Mouse (Mus musculus): Measurements from ENCODE around the gene Depp1. TPM values are rescaled to one million over a fixed set of nuclear protein-coding genes. Genes with fewer than 3 reads are reported as not detected.

Depp1 gene
- polyA plus RNA-seq, 1 experiment = not detected

GRCm38 (mm10) chr6:116635251-116636180 lies 14.9 kb upstream of the Depp1 start:
- Histone ChIP-seq H3K27ac (ENCODE audit: insufficient read depth, low read length) (no peak overlapping the region), H3K27me3 (ENCODE audit: control insufficient read depth, insufficient read depth, low read length, poor library complexity, severe bottlenecking) (no peaks in the 10 kb centered on the region), H3K4me3 (ENCODE audit: low read depth, low read length) (no peak overlapping the region), H3K4me1 (ENCODE audit: control insufficient read depth, insufficient read depth, low read length) (no peaks in the 10 kb centered on the region), H3K36me3 (ENCODE audit: control insufficient read depth, insufficient read depth, low read length, poor library complexity, severe bottlenecking) (no peaks in the 10 kb centered on the region), H3K9me3 (replicated peaks; ENCODE audit: control insufficient read depth, insufficient read depth, low read length, poor library complexity, severe bottlenecking) (no peaks in the 10 kb centered on the region), H3K9ac (ENCODE audit: low read depth, poor library complexity, severe bottlenecking) (no peak overlapping the region)
- TF ChIP-seq CTCF (IDR thresholded peaks at IDR 0.05; ENCODE audit: low read depth, low read length) (no peak), EP300 (IDR thresholded peaks at IDR 0.05; ENCODE audit: insufficient read depth, low read depth, low read length) (no peak), POLR2A (IDR thresholded peaks at IDR 0.05; ENCODE audit: insufficient read depth, low read length) (no peak)

- no peaks in the 10 kb centered on the region for H3K9me3 ChIP-seq (replicated peaks; ENCODE audit: control insufficient read depth, insufficient read depth, low read length, poor library complexity, severe bottlenecking)
- H3K9ac ChIP-seq (ENCODE audit: low read depth, poor library complexity, severe bottlenecking) = no peak overlapping the region
- no peak for TF ChIP-seq CTCF (IDR thresholded peaks at IDR 0.05; ENCODE audit: low read depth, low read length)
- TF ChIP-seq POLR2A (IDR thresholded peaks at IDR 0.05; ENCODE audit: insufficient read depth, low read length) = no peak
- no peak for TF ChIP-seq EP300 (IDR thresholded peaks at IDR 0.05; ENCODE audit: insufficient read depth, low read depth, low read length)
- H3K4me1 ChIP-seq (ENCODE audit: control insufficient read depth, insufficient read depth, low read length) = no peaks in the 10 kb centered on the region
- H3K36me3 ChIP-seq (ENCODE audit: control insufficient read depth, insufficient read depth, low read length, poor library complexity, severe bottlenecking) = no peaks in the 10 kb centered on the region
- no peak overlapping the region for H3K4me3 ChIP-seq (ENCODE audit: low read depth, low read length)
- H3K27me3 ChIP-seq (ENCODE audit: control insufficient read depth, insufficient read depth, low read length, poor library complexity, severe bottlenecking) = no peaks in the 10 kb centered on the region
- no peak overlapping the region for H3K27ac ChIP-seq (ENCODE audit: insufficient read depth, low read length)
Observed at GRCm38 (mm10) chr6:116636581-116637235, 13.7 kb upstream of the Depp1 start.

GRCm38 (mm10) chr6:116637496-116637895 lies 12.9 kb upstream of the Depp1 start:
- no peak for TF ChIP-seq POLR2A (IDR thresholded peaks at IDR 0.05; ENCODE audit: insufficient read depth, low read length)
- TF ChIP-seq EP300 (IDR thresholded peaks at IDR 0.05; ENCODE audit: insufficient read depth, low read depth, low read length) = no peak
- TF ChIP-seq CTCF (IDR thresholded peaks at IDR 0.05; ENCODE audit: low read depth, low read length) = no peak
- no peak overlapping the region for H3K9ac ChIP-seq (ENCODE audit: low read depth, poor library complexity, severe bottlenecking)
- H3K36me3 ChIP-seq (ENCODE audit: control insufficient read depth, insufficient read depth, low read length, poor library complexity, severe bottlenecking) = no peaks in the 10 kb centered on the region
- H3K27ac ChIP-seq (ENCODE audit: insufficient read depth, low read length) = no peak overlapping the region
- no peaks in the 10 kb centered on the region for H3K4me1 ChIP-seq (ENCODE audit: control insufficient read depth, insufficient read depth, low read length)
- no peak overlapping the region for H3K4me3 ChIP-seq (ENCODE audit: low read depth, low read length)
- H3K9me3 ChIP-seq (replicated peaks; ENCODE audit: control insufficient read depth, insufficient read depth, low read length, poor library complexity, severe bottlenecking) = no peaks in the 10 kb centered on the region
- no peaks in the 10 kb centered on the region for H3K27me3 ChIP-seq (ENCODE audit: control insufficient read depth, insufficient read depth, low read length, poor library complexity, severe bottlenecking)

GRCm38 (mm10) chr6:116638871-116639270 lies 11.5 kb upstream of the Depp1 start:
- no peak overlapping the region for H3K4me3 ChIP-seq (ENCODE audit: low read depth, low read length)
- no peak for TF ChIP-seq EP300 (IDR thresholded peaks at IDR 0.05; ENCODE audit: insufficient read depth, low read depth, low read length)
- TF ChIP-seq CTCF (IDR thresholded peaks at IDR 0.05; ENCODE audit: low read depth, low read length) = no peak
- TF ChIP-seq POLR2A (IDR thresholded peaks at IDR 0.05; ENCODE audit: insufficient read depth, low read length) = no peak
- H3K9ac ChIP-seq (ENCODE audit: low read depth, poor library complexity, severe bottlenecking) = no peak overlapping the region
- H3K27ac ChIP-seq (ENCODE audit: insufficient read depth, low read length) = no peak overlapping the region
- no peaks in the 10 kb centered on the region for H3K27me3 ChIP-seq (ENCODE audit: control insufficient read depth, insufficient read depth, low read length, poor library complexity, severe bottlenecking)
- no peaks in the 10 kb centered on the region for H3K4me1 ChIP-seq (ENCODE audit: control insufficient read depth, insufficient read depth, low read length)
- H3K9me3 ChIP-seq (replicated peaks; ENCODE audit: control insufficient read depth, insufficient read depth, low read length, poor library complexity, severe bottlenecking) = no peaks in the 10 kb centered on the region
- H3K36me3 ChIP-seq (ENCODE audit: control insufficient read depth, insufficient read depth, low read length, poor library complexity, severe bottlenecking) = no peaks in the 10 kb centered on the region

- H3K9ac ChIP-seq (ENCODE audit: low read depth, poor library complexity, severe bottlenecking) = no peak overlapping the region
- TF ChIP-seq CTCF (IDR thresholded peaks at IDR 0.05; ENCODE audit: low read depth, low read length) = no peak
- TF ChIP-seq POLR2A (IDR thresholded peaks at IDR 0.05; ENCODE audit: insufficient read depth, low read length) = no peak
- TF ChIP-seq EP300 (IDR thresholded peaks at IDR 0.05; ENCODE audit: insufficient read depth, low read depth, low read length) = no peak
- H3K4me1 ChIP-seq (ENCODE audit: control insufficient read depth, insufficient read depth, low read length) = no peaks in the 10 kb centered on the region
- H3K36me3 ChIP-seq (ENCODE audit: control insufficient read depth, insufficient read depth, low read length, poor library complexity, severe bottlenecking) = no peaks in the 10 kb centered on the region
- no peaks in the 10 kb centered on the region for H3K9me3 ChIP-seq (replicated peaks; ENCODE audit: control insufficient read depth, insufficient read depth, low read length, poor library complexity, severe bottlenecking)
- no peak overlapping the region for H3K27ac ChIP-seq (ENCODE audit: insufficient read depth, low read length)
- no peaks in the 10 kb centered on the region for H3K27me3 ChIP-seq (ENCODE audit: control insufficient read depth, insufficient read depth, low read length, poor library complexity, severe bottlenecking)
- no peak overlapping the region for H3K4me3 ChIP-seq (ENCODE audit: low read depth, low read length)
Observed at GRCm38 (mm10) chr6:116639663-116640062, 10.7 kb upstream of the Depp1 start.

- Histone ChIP-seq H3K4me1 (ENCODE audit: control insufficient read depth, insufficient read depth, low read length) (no peaks in the 10 kb centered on the region), H3K9ac (ENCODE audit: low read depth, poor library complexity, severe bottlenecking) (no peak overlapping the region), H3K27ac (ENCODE audit: insufficient read depth, low read length) (no peak overlapping the region), H3K36me3 (ENCODE audit: control insufficient read depth, insufficient read depth, low read length, poor library complexity, severe bottlenecking) (no peaks in the 10 kb centered on the region), H3K9me3 (replicated peaks; ENCODE audit: control insufficient read depth, insufficient read depth, low read length, poor library complexity, severe bottlenecking) (no peaks in the 10 kb centered on the region), H3K27me3 (ENCODE audit: control insufficient read depth, insufficient read depth, low read length, poor library complexity, severe bottlenecking) (no peaks in the 10 kb centered on the region), H3K4me3 (ENCODE audit: low read depth, low read length) (no peak overlapping the region)
- TF ChIP-seq CTCF (IDR thresholded peaks at IDR 0.05; ENCODE audit: low read depth, low read length) (no peak), EP300 (IDR thresholded peaks at IDR 0.05; ENCODE audit: insufficient read depth, low read depth, low read length) (no peak), POLR2A (IDR thresholded peaks at IDR 0.05; ENCODE audit: insufficient read depth, low read length) (no peak)
Observed at GRCm38 (mm10) chr6:116642942-116643341, 7.5 kb upstream of the Depp1 start.

All from ES-Bruce4 (cell line).